Mouse (Mus musculus): ENCODE results near the gene Hykk. TPM values are rescaled to one million over a fixed set of nuclear protein-coding genes. Genes with fewer than 3 reads are reported as not detected.

The Hykk gene
- polyA plus RNA-seq (2014; fragmentation: Illumina TruSeq; extraction: RNeasy Lipid Tissue Mini Kit (QIAGEN cat#74804); ENCODE audit: low read depth, low replicate concordance), result 76.8 TPM

DNA sequence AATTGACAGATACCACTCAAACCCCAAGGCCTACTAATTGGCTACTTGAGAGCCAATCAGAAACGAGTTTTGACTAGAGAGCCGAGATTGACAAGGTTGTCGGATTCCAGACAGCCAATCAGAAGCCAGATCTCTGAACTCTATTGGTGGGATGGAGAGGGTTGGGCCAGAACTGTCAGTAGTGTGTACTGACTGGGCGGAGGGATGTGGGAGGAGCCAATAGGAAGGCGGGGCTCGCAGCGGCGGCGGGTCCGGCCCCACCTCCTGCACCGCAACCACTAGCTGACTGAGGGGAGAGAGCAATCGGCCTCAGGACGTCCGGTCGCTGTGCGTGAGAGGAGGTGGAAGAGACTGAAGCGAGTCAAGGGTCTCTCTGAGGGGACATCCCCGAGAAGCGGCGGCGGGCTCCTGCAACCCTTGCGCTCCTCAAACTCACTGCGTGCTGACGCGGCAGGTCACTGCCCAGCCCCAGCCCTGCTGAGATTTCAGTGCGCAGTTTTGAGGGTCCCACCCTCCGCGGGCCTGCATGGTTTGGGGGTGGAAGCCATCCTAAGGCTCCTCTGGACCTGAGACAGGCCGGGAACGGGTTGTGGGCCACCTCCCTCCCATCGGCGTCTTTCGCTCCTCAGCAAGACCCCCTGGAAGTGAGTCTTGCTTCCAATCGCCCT is at the start of gene Hykk:
TSS of gene Hykk (plus strand) at position 274 of the 668 bp plus-strand sequence.

DNA sequence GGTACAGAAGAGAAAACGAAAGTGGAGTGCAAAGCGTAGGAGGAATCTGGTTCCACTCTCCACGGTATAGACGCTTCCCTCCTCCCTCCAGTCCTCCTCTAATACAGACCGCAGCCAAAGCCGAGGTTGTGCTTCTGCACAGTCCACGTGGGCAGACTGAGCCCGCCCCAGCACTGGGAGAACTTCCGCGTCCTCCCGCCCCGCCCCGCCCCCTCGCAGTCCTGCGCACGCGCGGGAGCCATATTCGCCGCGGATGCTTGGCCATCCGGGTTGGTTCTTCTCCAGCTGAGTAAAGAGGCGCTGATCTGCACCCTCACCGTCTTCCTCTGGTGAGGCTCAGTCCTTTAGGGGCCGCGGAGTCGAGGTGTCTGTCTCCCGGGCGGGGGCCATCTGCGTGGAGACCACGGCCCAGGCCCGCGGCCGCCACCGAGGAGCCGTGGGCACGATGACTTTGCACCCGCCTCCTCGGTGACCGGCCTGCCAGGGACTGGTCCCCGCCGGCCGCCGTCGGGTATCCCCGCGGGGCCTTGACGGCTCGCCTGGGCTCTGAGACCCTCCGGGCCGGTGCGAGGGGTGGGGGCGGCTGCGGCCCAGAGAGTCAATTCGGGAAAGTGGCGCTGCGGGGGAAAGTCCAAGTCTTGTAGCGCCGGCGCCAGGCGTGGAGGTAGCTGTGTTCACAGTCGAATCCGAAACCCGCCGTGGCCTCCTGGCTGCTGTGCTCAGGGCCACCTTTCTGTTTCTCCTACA is 33.7 kb downstream of the Hykk start, which contains the start of the genes Psma4 and AY074887:
TSS of gene Psma4 (plus strand) at position 216 of the 747 bp plus-strand sequence.
TSS of gene AY074887 (minus strand) at position 424 of the 747 bp plus-strand sequence.

DNA sequence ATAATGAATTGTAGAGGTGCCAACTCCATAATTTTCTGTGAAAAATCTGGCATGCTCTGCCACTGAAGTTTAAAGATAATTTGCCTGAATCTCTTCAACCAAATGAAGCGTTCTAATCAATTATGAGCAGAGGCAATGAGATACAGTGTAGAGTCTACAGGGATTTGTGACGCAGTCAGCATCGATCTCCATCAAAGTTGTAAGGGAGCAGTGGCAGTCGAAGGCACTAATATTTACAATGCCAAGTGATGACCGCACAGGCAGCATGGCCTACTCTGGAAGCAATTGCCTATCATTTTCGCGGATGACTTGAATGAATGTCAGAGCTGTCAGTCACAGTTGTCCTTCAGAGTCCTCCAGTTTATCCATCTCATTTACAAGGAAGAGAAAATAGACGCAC is 63.6 kb downstream of the Hykk start, which contains the start of gene Chrna5:
TSS of gene Chrna5 (plus strand) at position 207 of the 400 bp plus-strand sequence.

Other genes with a start within 250 kb of the Hykk start
- gene Dnaja4, start 218.4 kb upstream of the Hykk start, polyA plus RNA-seq (2014; fragmentation: Illumina TruSeq; extraction: RNeasy Lipid Tissue Mini Kit (QIAGEN cat#74804); ENCODE audit: low read depth, low replicate concordance), result 3.3 TPM
- 87.3 TPM for gene Wdr61, start 182.8 kb upstream of the Hykk start, polyA plus RNA-seq (2014; fragmentation: Illumina TruSeq; extraction: RNeasy Lipid Tissue Mini Kit (QIAGEN cat#74804); ENCODE audit: low read depth, low replicate concordance)
- not detected for gene Crabp1, start 152.5 kb upstream of the Hykk start, polyA plus RNA-seq (2014; fragmentation: Illumina TruSeq; extraction: RNeasy Lipid Tissue Mini Kit (QIAGEN cat#74804); ENCODE audit: low read depth, low replicate concordance)
- gene Ireb2, start 53.5 kb upstream of the Hykk start, polyA plus RNA-seq (2014; fragmentation: Illumina TruSeq; extraction: RNeasy Lipid Tissue Mini Kit (QIAGEN cat#74804); ENCODE audit: low read depth, low replicate concordance), result 103 TPM
- 396 TPM for gene Psma4, start 33.5 kb downstream of the Hykk start, polyA plus RNA-seq (2014; fragmentation: Illumina TruSeq; extraction: RNeasy Lipid Tissue Mini Kit (QIAGEN cat#74804); ENCODE audit: low read depth, low replicate concordance)
- not detected for gene AY074887, start 33.7 kb downstream of the Hykk start, polyA plus RNA-seq (2014; fragmentation: Illumina TruSeq; extraction: RNeasy Lipid Tissue Mini Kit (QIAGEN cat#74804); ENCODE audit: low read depth, low replicate concordance)
- not detected for gene Chrna5, start 63.6 kb downstream of the Hykk start, polyA plus RNA-seq (2014; fragmentation: Illumina TruSeq; extraction: RNeasy Lipid Tissue Mini Kit (QIAGEN cat#74804); ENCODE audit: low read depth, low replicate concordance)
- gene Chrna3, start 109.3 kb downstream of the Hykk start, polyA plus RNA-seq (2014; fragmentation: Illumina TruSeq; extraction: RNeasy Lipid Tissue Mini Kit (QIAGEN cat#74804); ENCODE audit: low read depth, low replicate concordance), result not detected
- not detected for gene Chrnb4, start 131.5 kb downstream of the Hykk start, polyA plus RNA-seq (2014; fragmentation: Illumina TruSeq; extraction: RNeasy Lipid Tissue Mini Kit (QIAGEN cat#74804); ENCODE audit: low read depth, low replicate concordance)
- gene Ube2q2, start 231.6 kb downstream of the Hykk start, polyA plus RNA-seq (2014; fragmentation: Illumina TruSeq; extraction: RNeasy Lipid Tissue Mini Kit (QIAGEN cat#74804); ENCODE audit: low read depth, low replicate concordance), result 51.0 TPM